Comparison of ENCODE assay signal across 33 mouse cellular contexts in the genomic region with DNA sequence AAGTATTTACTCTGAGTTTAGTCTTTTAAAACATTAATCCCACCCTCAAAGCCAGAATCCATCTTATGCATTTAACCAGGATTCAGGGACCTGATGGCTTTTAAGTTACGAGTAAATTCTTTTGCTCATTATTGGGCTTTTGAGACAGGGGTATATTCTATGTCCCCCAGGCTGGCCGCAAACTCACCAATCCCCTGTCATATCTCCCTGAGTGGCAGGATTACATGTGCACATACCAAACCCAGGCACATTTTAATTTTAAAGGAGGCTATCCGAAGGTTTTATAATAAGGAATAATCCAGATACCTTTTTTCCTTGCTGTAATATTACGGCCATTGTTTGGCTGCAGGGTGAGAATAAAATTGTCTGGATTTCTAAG. TPM values are rescaled to one million over a fixed set of nuclear protein-coding genes. Genes with fewer than 3 reads are reported as not detected.
DNase-seq lines count a peak whose midpoint lies in the region; ATAC-seq and TF ChIP-seq lines count a peak whose summit lies in the region.
"Had no signal": no experiment of that assay in that cellular context is flagged by ENCODE, and none has a peak within 500 bp of the region (broad histone marks: within the 10 kb centered on the region; RNA-seq: fewer than 3 reads in every experiment).

No protein-coding gene starts in this region.

- no peak for ATAC-seq in forebrain, embryonic 15.5 days (replicated peaks)
- no peak for ATAC-seq in forebrain, embryonic 14.5 days
- no peak for ATAC-seq in liver, embryonic 11.5 days (replicated peaks; ENCODE audit: low FRiP score)
- no peak for ATAC-seq in neural tube, embryonic 13.5 days (ENCODE audit: low read depth)
- ATAC-seq: activated CD4-positive, CD25-positive, alpha-beta regulatory T cell, adult 4 months had no signal

- no peaks in the 10 kb centered on the region for H3K36me3 ChIP-seq in forebrain, embryonic 15.5 days
- H3K36me3 ChIP-seq in forebrain, embryonic 14.5 days (ENCODE audit: control insufficient read depth, insufficient read depth, low read length), result no peaks in the 10 kb centered on the region
- peaks cover 2% of the 10 kb centered on the region; the same call in 1 of the 2 replicates for H3K36me3 ChIP-seq in kidney, adult 2 months (ENCODE audit: control insufficient read depth, insufficient read depth, low read length)
- peaks cover 7% of the 10 kb centered on the region; the same call in 1 of the 2 replicates for H3K36me3 ChIP-seq in liver, adult 2 months (ENCODE audit: control insufficient read depth, insufficient read depth, low read length)
- H3K36me3 ChIP-seq in liver, embryonic 11.5 days (ENCODE audit: control insufficient read depth, insufficient read depth, low read length), result no peaks in the 10 kb centered on the region
- no peaks in the 10 kb centered on the region for H3K36me3 ChIP-seq in neural tube, embryonic 13.5 days
- H3K36me3 ChIP-seq: heart, embryonic 10.5 days; heart, embryonic 15.5 days; liver, embryonic 15.5 days; lung, embryonic 15.5 days; midbrain, embryonic 12.5 days had no signal

- WGBS in forebrain, embryonic 15.5 days, result 75% methylated on average over 4 of the region's 4 CpGs
- 81% methylated on average over 4 of the region's 4 CpGs for WGBS in forebrain, embryonic 14.5 days
- WGBS in kidney, adult 2 months, result 38% methylated on average over 4 of the region's 4 CpGs
- 80% methylated on average over 4 of the region's 4 CpGs for whole genome bisulfite sequencing in liver, adult 2 months
- WGBS in liver, embryonic 11.5 days, result 91% methylated on average over 4 of the region's 4 CpGs
- 85% methylated on average over 4 of the region's 4 CpGs for WGBS in neural tube, embryonic 13.5 days

- no peak overlapping the region for H3K4me3 ChIP-seq in forebrain, embryonic 15.5 days
- no peak overlapping the region for H3K4me3 ChIP-seq in forebrain, embryonic 14.5 days (ENCODE audit: low read depth, low read length)
- no peak overlapping the region for H3K4me3 ChIP-seq in kidney, adult 2 months (ENCODE audit: insufficient read depth, low read depth, low read length)
- H3K4me3 ChIP-seq in liver, adult 2 months (ENCODE audit: insufficient read depth, low read depth, low read length), result no peak overlapping the region
- no peak overlapping the region for H3K4me3 ChIP-seq in liver, embryonic 11.5 days (ENCODE audit: low read depth, low read length)
- no peak overlapping the region for H3K4me3 ChIP-seq in neural tube, embryonic 13.5 days
- H3K4me3 ChIP-seq: erythroblast, embryonic 14.5 days; heart, embryonic 10.5 days; heart, embryonic 15.5 days; liver, embryonic 15.5 days; lung, embryonic 15.5 days; midbrain, embryonic 12.5 days; myocyte had no signal

- H3K27ac ChIP-seq in forebrain, embryonic 15.5 days (replicated peaks), result 0 out of 2 replicates have a peak overlapping the region, but pooled peaks have one; percentile 17
- no peak overlapping the region for H3K27ac ChIP-seq in forebrain, embryonic 14.5 days (ENCODE audit: low read depth, low read length)
- peak overlapping the region; percentile 92 for H3K27ac ChIP-seq in kidney, adult 2 months (ENCODE audit: insufficient read depth, low read depth, low read length)
- H3K27ac ChIP-seq in liver, adult 2 months (replicated peaks; ENCODE audit: insufficient read depth, low read depth, low read length), result peak overlapping the region; percentile 57
- no peak overlapping the region for H3K27ac ChIP-seq in liver, embryonic 11.5 days (ENCODE audit: low read depth, low read length)
- peak overlapping the region; percentile 33; the same call in 1 of the 2 replicates for H3K27ac ChIP-seq in neural tube, embryonic 13.5 days (replicated peaks)
- H3K27ac ChIP-seq: heart, embryonic 10.5 days; heart, embryonic 15.5 days; liver, embryonic 15.5 days; lung, embryonic 15.5 days; midbrain, embryonic 12.5 days; stomach, postnatal 0 days had no signal

- TF ChIP-seq POLR2A in kidney, adult 2 months (IDR thresholded peaks at IDR 0.05; ENCODE audit: low read depth, low read length), result no peak
- TF ChIP-seq POLR2A in liver, adult 2 months (IDR thresholded peaks at IDR 0.05; ENCODE audit: extremely low read depth, insufficient read depth, low read length), result no peak

- no peak for DNase-seq in forebrain, embryonic 14.5 days (ENCODE audit: low spot score)
- no peak for DNase-seq in kidney, adult 2 months
- no peak for DNase-seq in kidney, postnatal 10 days
- no peak for DNase-seq in liver, adult 2 months (ENCODE audit: extremely low read depth, low read depth, low spot score)
- DNase-seq in liver, embryonic 11.5 days (ENCODE audit: low spot score), result no peak
- DNase-seq in neural tube, embryonic 10.5 days (ENCODE audit: extremely low spot score, low spot score), result no peak
- DNase-seq: adrenal gland, adult 2 months; adrenal gland, postnatal 36 days; gastrocnemius, postnatal 25 days; heart, postnatal 36 days; layer of hippocampus, postnatal 36 days; right cerebral cortex, adult 18-20 months; thymus, adult 18-20 months; thymus, postnatal 25 days had no signal

- H3K9ac ChIP-seq in forebrain, embryonic 15.5 days (replicated peaks), result no peak overlapping the region
- no peak overlapping the region for H3K9ac ChIP-seq in forebrain, embryonic 14.5 days (ENCODE audit: low read length)
- no peak overlapping the region for H3K9ac ChIP-seq in liver, adult 2 months (ENCODE audit: low read depth, low read length)
- H3K9ac ChIP-seq in liver, embryonic 11.5 days (ENCODE audit: low read depth, low read length), result no peak overlapping the region
- H3K9ac ChIP-seq in neural tube, embryonic 13.5 days, result no peak overlapping the region
- H3K9ac ChIP-seq: heart, embryonic 15.5 days; liver, embryonic 15.5 days; lung, embryonic 15.5 days; midbrain, embryonic 12.5 days had no signal

- no peak for TF ChIP-seq CTCF in kidney, adult 2 months (conservative IDR thresholded peaks at IDR 0.05; ENCODE audit: insufficient read depth, insufficient read length, low read depth, low read length)
- no peak for TF ChIP-seq CTCF in liver, adult 2 months (IDR thresholded peaks at IDR 0.05; ENCODE audit: low read depth, low read length)

- H3K4me2 ChIP-seq in forebrain, embryonic 15.5 days (replicated peaks), result no peak overlapping the region
- no peak overlapping the region for H3K4me2 ChIP-seq in forebrain, embryonic 14.5 days (ENCODE audit: low read length)
- H3K4me2 ChIP-seq in liver, embryonic 11.5 days, result no peak overlapping the region
- H3K4me2 ChIP-seq in neural tube, embryonic 13.5 days, result no peak overlapping the region
- H3K4me2 ChIP-seq: heart, embryonic 15.5 days; liver, embryonic 15.5 days; lung, embryonic 15.5 days; midbrain, embryonic 12.5 days had no signal

- peaks cover 10% of the 10 kb centered on the region; the same call in 1 of the 2 replicates for H3K4me1 ChIP-seq in forebrain, embryonic 15.5 days
- H3K4me1 ChIP-seq in forebrain, embryonic 14.5 days (ENCODE audit: control insufficient read depth, insufficient read depth, low read length), result no peaks in the 10 kb centered on the region
- H3K4me1 ChIP-seq in kidney, adult 2 months (ENCODE audit: control insufficient read depth, insufficient read depth, low read length), result peaks cover 25% of the 10 kb centered on the region
- H3K4me1 ChIP-seq in liver, adult 2 months (ENCODE audit: control insufficient read depth, insufficient read depth, low read length), result peaks cover 31% of the 10 kb centered on the region
- no peaks in the 10 kb centered on the region; the same call in 1 of the 2 replicates for H3K4me1 ChIP-seq in liver, embryonic 11.5 days (replicated peaks; ENCODE audit: control insufficient read depth, insufficient read depth, low read length)
- H3K4me1 ChIP-seq in neural tube, embryonic 13.5 days (replicated peaks), result peaks cover 16% of the 10 kb centered on the region
- H3K4me1 ChIP-seq: heart, embryonic 10.5 days; lung, embryonic 15.5 days; midbrain, embryonic 12.5 days had no signal

- H3K79me2 ChIP-seq in liver, adult 2 months (ENCODE audit: control insufficient read depth, insufficient read depth, low read length), result peaks cover 35% of the 10 kb centered on the region

- no peaks in the 10 kb centered on the region for H3K27me3 ChIP-seq in forebrain, embryonic 15.5 days
- no peaks in the 10 kb centered on the region for H3K27me3 ChIP-seq in forebrain, embryonic 14.5 days (replicated peaks; ENCODE audit: control insufficient read depth, insufficient read depth, low read length)
- no peaks in the 10 kb centered on the region for H3K27me3 ChIP-seq in kidney, adult 2 months (replicated peaks; ENCODE audit: control insufficient read depth, insufficient read depth, low read length)
- no peaks in the 10 kb centered on the region for H3K27me3 ChIP-seq in liver, adult 2 months (ENCODE audit: control insufficient read depth, insufficient read depth, low read length)
- H3K27me3 ChIP-seq in liver, embryonic 11.5 days (replicated peaks; ENCODE audit: control insufficient read depth, insufficient read depth, low read length), result no peaks in the 10 kb centered on the region
- H3K27me3 ChIP-seq in neural tube, embryonic 13.5 days, result no peaks in the 10 kb centered on the region
- H3K27me3 ChIP-seq: CH12.LX; heart, embryonic 15.5 days; liver, embryonic 15.5 days; lung, embryonic 15.5 days; midbrain, embryonic 12.5 days had no signal

- no peaks in the 10 kb centered on the region for H3K9me3 ChIP-seq in forebrain, embryonic 15.5 days
- H3K9me3 ChIP-seq in forebrain, embryonic 14.5 days (replicated peaks; ENCODE audit: control insufficient read depth, low read length), result no peaks in the 10 kb centered on the region
- H3K9me3 ChIP-seq in liver, embryonic 11.5 days (ENCODE audit: control insufficient read depth, low read length), result no peaks in the 10 kb centered on the region
- no peaks in the 10 kb centered on the region for H3K9me3 ChIP-seq in neural tube, embryonic 13.5 days
- H3K9me3 ChIP-seq: heart, embryonic 10.5 days; heart, embryonic 15.5 days; liver, embryonic 15.5 days; lung, embryonic 15.5 days; midbrain, embryonic 12.5 days had no signal

RNA-seq across cellular contexts. Expression of a gene that starts 57.6 kb away (rescaled TPM):
- polyA plus RNA-seq in forebrain, embryonic 15.5 days (2015; fragmentation: Nextera tagmentation; extraction: Ambion mirVana), result 0.15 TPM in 1 of 2 replicates, not detected in the other
- polyA plus RNA-seq in forebrain, embryonic 14.5 days (2014; fragmentation: Nextera tagmentation; extraction: Ambion mirVana), result not detected in 2 replicates
- 0.22 and 0.26 TPM in 2 replicates for polyA plus RNA-seq in kidney, adult 2 months (2012; rRNA removed)
- 0.65 and 0.67 TPM in 2 replicates for total RNA-seq in liver, adult 2 months (2014; rRNA removed)
- polyA plus RNA-seq in liver, adult 2 months (2012; rRNA removed), result not detected in 2 replicates
- not detected in 2 replicates for polyA plus RNA-seq in liver, embryonic 11.5 days (2014; fragmentation: Nextera tagmentation; extraction: Ambion mirVana)
- polyA plus RNA-seq in neural tube, embryonic 13.5 days (2015; fragmentation: Nextera tagmentation; extraction: Ambion mirVana), result 0.10 TPM in 1 of 2 replicates, not detected in the other
- total RNA-seq: gastrocnemius, adult 18-20 months; gastrocnemius, postnatal 25 days; heart, postnatal 36 days; layer of hippocampus, postnatal 36 days; left cerebral cortex, postnatal 4 days; megakaryocyte progenitor cell, adult 5-6 weeks had no signal
- polyA plus RNA-seq: C2C12; cerebellum, adult 2 months; erythroblast, embryonic 14.5 days; frontal cortex, adult 2 months; limb, embryonic 14.5 days; midbrain, embryonic 12.5 days had no signal

Comparison
In these comparisons a context has a peak if more than half of its experiments do, and no peak if none do; other contexts are left out.
1. H3K27ac ChIP-seq: peak in forebrain, embryonic 15.5 days (single experiment), kidney, adult 2 months (single experiment), liver, adult 2 months (single experiment) and neural tube, embryonic 13.5 days (single experiment); none in forebrain, embryonic 14.5 days (single experiment) and liver, embryonic 11.5 days (single experiment).